10 mouse cellular contexts compared by ENCODE assay signal in the genomic region with DNA sequence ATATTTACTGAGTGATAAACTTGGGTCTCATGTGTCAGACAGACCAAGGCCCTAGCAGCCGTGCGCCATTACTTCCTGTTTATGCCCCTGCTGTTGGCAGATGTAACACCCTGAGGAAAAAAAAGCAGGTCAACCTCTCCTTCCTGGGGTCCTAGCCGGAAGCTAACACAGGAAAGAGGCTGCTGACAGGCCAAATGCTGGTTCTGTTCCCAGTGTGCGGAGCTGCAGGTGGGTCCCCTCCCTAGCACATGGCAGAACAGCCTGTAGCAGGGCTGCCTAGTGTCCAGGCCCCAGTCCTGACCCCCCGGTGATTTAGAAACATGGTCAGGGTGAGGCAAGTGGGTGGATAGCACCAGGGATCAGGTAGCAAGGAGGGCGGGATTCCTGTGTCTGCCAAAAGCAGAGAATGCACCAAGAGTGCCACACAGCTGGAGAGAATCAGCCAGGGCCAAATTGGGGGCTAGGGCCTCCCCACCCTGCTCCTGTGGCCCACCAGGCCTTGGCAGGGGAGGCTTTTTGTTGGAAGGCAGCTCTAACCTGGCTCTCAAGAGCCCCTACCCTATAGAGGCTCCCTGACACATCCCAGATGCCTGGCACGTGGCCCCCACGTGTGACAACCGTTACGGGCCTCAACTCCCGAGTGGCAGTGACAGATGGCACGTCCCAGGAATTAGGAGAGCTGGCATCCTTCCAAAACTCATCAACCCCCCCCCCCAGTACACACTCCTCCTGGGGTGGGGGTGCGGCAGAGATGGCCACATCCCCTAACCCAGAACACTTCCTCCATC. TPM values are rescaled to one million over a fixed set of nuclear protein-coding genes. Genes with fewer than 3 reads are reported as not detected.
DNase-seq lines count a peak whose midpoint lies in the region; ATAC-seq and TF ChIP-seq lines count a peak whose summit lies in the region.
"Had no signal": no experiment of that assay in that cellular context is flagged by ENCODE, and none has a peak within 500 bp of the region (broad histone marks: within the 10 kb centered on the region; RNA-seq: fewer than 3 reads in every experiment).

No protein-coding gene starts in this region.

- no peaks in the 10 kb centered on the region for H3K9me3 ChIP-seq in kidney, postnatal 0 days (replicated peaks; ENCODE audit: low read length)
- H3K9me3 ChIP-seq in stomach, embryonic 14.5 days (ENCODE audit: control insufficient read depth, low read depth, low read length): no peaks in the 10 kb centered on the region
- H3K9me3 ChIP-seq: limb, embryonic 15.5 days had no signal

- H3K4me1 ChIP-seq in kidney, postnatal 0 days (replicated peaks; ENCODE audit: insufficient read depth, low read length): peaks cover 15% of the 10 kb centered on the region
- peaks cover 13% of the 10 kb centered on the region for H3K4me1 ChIP-seq in stomach, embryonic 14.5 days (ENCODE audit: control insufficient read depth, insufficient read depth, low read length)

- no peak for TF ChIP-seq CTCF in left cerebral cortex, adult 2 months (IDR thresholded peaks at IDR 0.05)
- TF ChIP-seq CTCF in kidney, postnatal 0 days (IDR thresholded peaks at IDR 0.05; ENCODE audit: low read depth): no peak

- intact Hi-C loops in left cerebral cortex, adult 2 months (cut with DNase I): no loop called here

- WGBS in kidney, postnatal 0 days: 29% methylated on average over 13 of the region's 13 CpGs
- 35% methylated on average over 13 of the region's 13 CpGs for WGBS in stomach, embryonic 14.5 days

- H3K36me3 ChIP-seq in kidney, postnatal 0 days (ENCODE audit: insufficient read depth, low read length): peaks cover 41% of the 10 kb centered on the region
- H3K36me3 ChIP-seq in stomach, embryonic 14.5 days (ENCODE audit: control insufficient read depth, insufficient read depth, low read length): peaks cover 18% of the 10 kb centered on the region; the same call in 1 of the 2 replicates

- no peak for ATAC-seq in kidney, postnatal 0 days (replicated peaks; ENCODE audit: low FRiP score, low read depth)
- ATAC-seq in stomach, embryonic 14.5 days (ENCODE audit: insufficient number of reproducible peaks, insufficient read depth, low FRiP score, low read depth): no peak

- no peak overlapping the region for H3K4me3 ChIP-seq in left cerebral cortex, adult 2 months
- no peak overlapping the region for H3K4me3 ChIP-seq in kidney, postnatal 0 days (replicated peaks; ENCODE audit: low read depth, low read length)
- no peak overlapping the region for H3K4me3 ChIP-seq in stomach, embryonic 14.5 days (ENCODE audit: low read depth, low read length)
- H3K4me3 ChIP-seq: erythroblast, embryonic 14.5 days; limb, embryonic 15.5 days had no signal

- no peak overlapping the region for H3K9ac ChIP-seq in kidney, postnatal 0 days (ENCODE audit: low read depth, low read length)
- H3K9ac ChIP-seq in stomach, embryonic 14.5 days (replicated peaks; ENCODE audit: low read depth, low read length): no peak overlapping the region
- H3K9ac ChIP-seq: limb, embryonic 15.5 days had no signal

- H3K27ac ChIP-seq in left cerebral cortex, adult 2 months: peak overlapping the region; percentile 16; the same call in 1 of the 2 replicates
- 0 out of 2 replicates have a peak overlapping the region, but pooled peaks have one; percentile 25 for H3K27ac ChIP-seq in kidney, postnatal 0 days
- peak overlapping the region; percentile 15; the same call in 1 of the 2 replicates for H3K27ac ChIP-seq in stomach, embryonic 14.5 days (ENCODE audit: low read length)
- H3K27ac ChIP-seq: limb, embryonic 15.5 days had no signal

- no peaks in the 10 kb centered on the region for H3K27me3 ChIP-seq in kidney, postnatal 0 days (ENCODE audit: insufficient read depth, low read length)
- H3K27me3 ChIP-seq in stomach, embryonic 14.5 days (ENCODE audit: control insufficient read depth, insufficient read depth, low read length): no peaks in the 10 kb centered on the region
- H3K27me3 ChIP-seq: limb, embryonic 15.5 days had no signal

- H3K4me2 ChIP-seq in kidney, postnatal 0 days (ENCODE audit: low read length): no peak overlapping the region
- no peak overlapping the region for H3K4me2 ChIP-seq in stomach, embryonic 14.5 days (replicated peaks; ENCODE audit: low read depth, low read length)
- H3K4me2 ChIP-seq: limb, embryonic 15.5 days had no signal

- peak; percentile 54 for DNase-seq in cerebellum, adult 11-12 months
- no peak for DNase-seq in cerebellum, postnatal 14 days
- DNase-seq in left cerebral cortex, adult 2 months (ENCODE audit: extremely low spot score in 1 of 2, low spot score in 2 of 2): no peak
- no peak for DNase-seq in left cerebral cortex, adult 11 months (ENCODE audit: low spot score)
- no peak for DNase-seq in kidney, postnatal 0 days (ENCODE audit: low spot score)
- DNase-seq in urinary bladder, postnatal 25 days (ENCODE audit: low spot score): no peak
- no peak for DNase-seq in embryo, embryonic 10 days (ENCODE audit: low spot score)

RNA-seq across cellular contexts. Expression of a gene that starts 23.3 kb away (rescaled TPM):
- 100 to 1,000 TPM; 127 to 131 TPM for total RNA-seq in left cerebral cortex, adult 2 months (2021)
- polyA plus RNA-seq in kidney, postnatal 0 days (2015; fragmentation: Nextera tagmentation; extraction: Ambion mirVana): 42.3 and 42.4 TPM in 2 replicates
- 43.1 and 44.5 TPM in 2 replicates for polyA plus RNA-seq in stomach, embryonic 14.5 days (2014; fragmentation: Nextera tagmentation; extraction: Ambion mirVana)

RNA-seq across cellular contexts. Expression of a gene that starts 26.7 kb away (rescaled TPM):
- not detected for total RNA-seq in left cerebral cortex, adult 2 months (2021)
- not detected in 2 replicates for polyA plus RNA-seq in kidney, postnatal 0 days (2015; fragmentation: Nextera tagmentation; extraction: Ambion mirVana)
- polyA plus RNA-seq in stomach, embryonic 14.5 days (2014; fragmentation: Nextera tagmentation; extraction: Ambion mirVana): not detected in 2 replicates
- polyA plus RNA-seq: erythroblast, embryonic 14.5 days; limb, embryonic 15.5 days had no signal

RNA-seq across cellular contexts. Expression of a gene that starts 39.9 kb away (rescaled TPM):
- under 1 TPM; 0.56 to 0.79 TPM for total RNA-seq in left cerebral cortex, adult 2 months (2021)
- polyA plus RNA-seq in kidney, postnatal 0 days (2015; fragmentation: Nextera tagmentation; extraction: Ambion mirVana): not detected in 2 replicates
- 0.25 TPM in 1 of 2 replicates, not detected in the other for polyA plus RNA-seq in stomach, embryonic 14.5 days (2014; fragmentation: Nextera tagmentation; extraction: Ambion mirVana)
- polyA plus RNA-seq: erythroblast, embryonic 14.5 days had no signal
